Mouse (Mus musculus) midbrain, embryonic 13.5 days (tissue): ENCODE measurements at regions not wholly inside any gene's neighbourhood (a gene's known extent, or its start where the extent isn't known, plus 50 kb on each side); places are given as distances from the start of the nearest gene placed in this dataset.
A peak's percentile ranks its signal among the peaks of the same experiment; 100 is the strongest.

ENCODE experiments used
- ATAC-seq: fragments of 200-750 bp; cut with Nextera tagmentation; 2 replicates; pipeline ENCODE4 v1.8.0; 2017; ENCODE audit warnings: mild to moderate bottlenecking, moderate TSS enrichment, moderate library complexity
- H3K27ac ChIP-seq: fragments of 300-500 bp; sonication (generic); 2 replicates; pipeline ENCODE4 v1.5.1; 2015; ENCODE audit warnings: inconsistent platforms, mild to moderate bottlenecking, moderate library complexity
- H3K27me3 ChIP-seq: fragments of 300-500 bp; sonication (generic); 2 replicates; pipeline ENCODE4 v1.6.1; 2015; ENCODE audit warnings: mild to moderate bottlenecking, inconsistent platforms
- H3K36me3 ChIP-seq: fragments of 300-500 bp; sonication (generic); 2 replicates; pipeline ENCODE4 v1.6.1; 2015; ENCODE audit warnings: mild to moderate bottlenecking, inconsistent platforms
- H3K4me1 ChIP-seq: fragments of 300-500 bp; sonication (generic); replicated peaks from 2 replicates; pipeline ENCODE4 v1.6.1; 2015; ENCODE audit warnings: inconsistent platforms
- H3K4me2 ChIP-seq: fragments of 300-500 bp; sonication (generic); replicated peaks from 2 replicates; pipeline ENCODE4 v1.6.1; 2015; ENCODE audit warnings: moderate library complexity, mild to moderate bottlenecking, inconsistent platforms
- H3K4me3 ChIP-seq: fragments of 300-500 bp; sonication (generic); replicated peaks from 2 replicates; pipeline ENCODE4 v1.5.1; 2015; ENCODE audit warnings: mild to moderate bottlenecking, inconsistent platforms
- H3K9ac ChIP-seq: fragments of 300-500 bp; sonication (generic); replicated peaks from 2 replicates; pipeline ENCODE4 v1.6.1; 2015; ENCODE audit warnings: mild to moderate bottlenecking, inconsistent platforms
- H3K9me3 ChIP-seq: fragments of 300-500 bp; sonication (generic); 2 replicates; pipeline ENCODE4 v1.6.1; 2016; ENCODE audit warnings: mild to moderate bottlenecking, inconsistent platforms
- WGBS: fragments of 180-500 bp; shearing (Covaris S2); methylation state at CpG from one replicate; pipeline ENCODE4 v1.1.7; 2015; 5-methylcytosine and 5-hydroxymethylcytosine counted together

GRCm38 (mm10) chr12:26244701-26245100 is 170.4 kb downstream of the Rnf144a start:
- 93% methylated on average over 6 of the region's 6 CpGs for WGBS
- Histone ChIP-seq H3K27me3 (no peaks in the 10 kb centered on the region), H3K4me1 (no peaks in the 10 kb centered on the region), H3K36me3 (no peaks in the 10 kb centered on the region), H3K4me2 (no peak overlapping the region), H3K27ac (no peak overlapping the region), H3K9ac (no peak overlapping the region), H3K9me3 (no peaks in the 10 kb centered on the region), H3K4me3 (no peak overlapping the region)
- ATAC-seq: no peak

DNA sequence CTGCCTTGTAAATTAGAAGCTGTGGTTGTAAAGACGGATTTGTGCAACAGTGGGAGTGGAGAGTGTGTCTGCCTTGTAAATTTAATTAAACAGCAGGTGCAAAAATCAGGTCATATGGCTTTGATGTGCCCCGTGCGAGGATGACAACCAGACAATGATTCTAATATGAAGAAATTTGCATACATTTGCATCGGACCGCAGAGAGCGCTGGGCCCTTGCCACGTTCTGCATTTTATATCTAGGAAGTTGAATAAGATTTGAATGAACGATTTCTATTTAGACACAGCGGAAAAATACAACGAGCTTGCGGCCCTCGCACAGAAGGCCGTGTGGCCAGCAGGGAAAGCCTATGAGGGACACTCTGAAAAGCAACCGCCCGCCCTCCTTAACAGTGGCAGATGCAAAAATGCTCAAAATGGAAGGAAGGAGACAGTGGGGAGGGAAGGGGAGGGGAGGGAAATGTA is 187.5 kb downstream of the Rnf144a start:
- Histone ChIP-seq H3K27me3 (no peaks in the 10 kb centered on the region), H3K27ac (peak overlapping the region; percentile 37), H3K4me3 (no peak overlapping the region), H3K9ac (no peak overlapping the region), H3K36me3 (no peaks in the 10 kb centered on the region), H3K4me1 (0 out of 2 replicates have a peak, but pooled peaks cover 6% of the 10 kb centered on the region), H3K9me3 (no peaks in the 10 kb centered on the region), H3K4me2 (no peak overlapping the region)
- peak; percentile 50; the same call in 1 of the 2 replicates for ATAC-seq
- 48% methylated on average over 15 of the region's 15 CpGs for WGBS

DNA sequence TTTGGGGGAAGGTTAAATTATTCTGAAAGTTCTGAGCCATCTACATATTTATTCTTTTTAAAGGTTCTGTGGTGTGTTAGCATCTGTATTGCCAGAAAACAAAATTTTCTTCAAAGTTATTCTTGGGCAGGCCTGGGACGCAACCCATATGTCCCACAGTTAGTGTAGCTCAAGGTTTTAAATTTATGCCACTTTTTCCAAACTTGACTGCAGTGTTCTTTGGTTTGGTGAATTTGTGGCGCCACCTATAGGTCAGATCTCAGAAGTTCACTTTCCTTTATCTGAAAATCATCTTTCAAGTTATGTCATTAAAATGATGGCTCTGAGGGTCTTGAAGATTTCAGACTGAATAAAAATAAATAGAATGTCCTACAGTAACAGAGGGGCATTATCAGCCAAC is 188.7 kb downstream of the Rnf144a start:
- no peak overlapping the region for H3K4me2 ChIP-seq
- H3K36me3 ChIP-seq: no peaks in the 10 kb centered on the region
- no peak for ATAC-seq
- H3K27me3 ChIP-seq: no peaks in the 10 kb centered on the region
- H3K9ac ChIP-seq: no peak overlapping the region
- WGBS: 18% methylated on average over 2 of the region's 2 CpGs
- H3K4me1 ChIP-seq: 0 out of 2 replicates have a peak, but pooled peaks cover 6% of the 10 kb centered on the region
- H3K4me3 ChIP-seq: no peak overlapping the region
- H3K27ac ChIP-seq: no peak overlapping the region
- no peaks in the 10 kb centered on the region for H3K9me3 ChIP-seq

GRCm38 (mm10) chr12:26212447-26212846 is 202.6 kb downstream of the Rnf144a start:
- no peaks in the 10 kb centered on the region for H3K27me3 ChIP-seq
- no peak for ATAC-seq
- H3K4me2 ChIP-seq: no peak overlapping the region
- no peak overlapping the region for H3K4me3 ChIP-seq
- no peak overlapping the region for H3K27ac ChIP-seq
- no peaks in the 10 kb centered on the region for H3K9me3 ChIP-seq
- H3K9ac ChIP-seq: no peak overlapping the region
- no peaks in the 10 kb centered on the region for H3K36me3 ChIP-seq
- 79% methylated on average over 1 of the region's 1 CpGs for WGBS
- H3K4me1 ChIP-seq: no peaks in the 10 kb centered on the region

DNA sequence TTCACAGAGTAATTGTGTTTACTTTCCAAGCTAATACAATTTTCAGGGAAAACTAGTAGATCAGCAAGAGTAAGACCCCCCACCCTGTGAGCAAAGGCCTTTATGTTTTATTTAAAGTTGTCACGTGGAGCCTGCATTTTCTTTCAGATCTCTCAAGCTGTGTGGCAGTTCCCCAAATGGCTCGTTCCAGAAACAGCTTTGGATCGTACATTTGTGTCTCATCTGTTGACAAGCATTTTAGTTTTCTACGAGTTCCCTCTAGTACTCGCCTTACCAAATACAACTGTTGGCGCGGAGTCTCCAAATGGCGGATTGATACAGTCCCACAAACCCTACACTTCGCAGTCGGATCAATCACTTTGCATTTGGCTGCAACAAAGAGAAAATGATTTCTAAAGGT is 203.6 kb downstream of the Rnf144a start:
- Histone ChIP-seq H3K9me3 (no peaks in the 10 kb centered on the region), H3K36me3 (no peaks in the 10 kb centered on the region), H3K4me1 (no peaks in the 10 kb centered on the region), H3K27me3 (no peaks in the 10 kb centered on the region), H3K4me2 (no peak overlapping the region), H3K4me3 (no peak overlapping the region), H3K9ac (no peak overlapping the region), H3K27ac (no peak overlapping the region)
- WGBS: 63% methylated on average over 10 of the region's 10 CpGs
- no peak for ATAC-seq

DNA sequence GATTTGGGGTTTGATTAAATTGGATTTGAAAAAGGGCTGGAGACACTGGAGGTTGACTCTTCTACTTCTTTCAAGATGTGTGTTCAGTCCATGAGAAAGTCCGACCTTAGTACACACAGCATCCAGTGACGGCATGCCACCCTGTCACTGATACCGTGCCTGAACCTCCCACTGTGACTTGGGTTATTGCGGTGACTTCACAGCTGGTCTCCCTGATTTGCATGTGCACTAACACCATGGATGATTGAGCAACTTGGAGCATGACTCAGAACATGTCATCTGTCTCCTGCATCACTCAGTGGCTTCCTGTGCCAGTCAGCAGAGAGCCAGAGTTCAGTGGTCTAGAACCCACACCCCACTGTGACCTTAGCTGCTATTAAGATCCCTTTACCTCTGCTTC is 208.3 kb downstream of the Rnf144a start:
- ATAC-seq: no peak
- no peaks in the 10 kb centered on the region for H3K36me3 ChIP-seq
- H3K4me3 ChIP-seq: no peak overlapping the region
- H3K27me3 ChIP-seq: no peaks in the 10 kb centered on the region
- H3K27ac ChIP-seq: no peak overlapping the region
- WGBS: 90% methylated on average over 4 of the region's 4 CpGs
- H3K4me1 ChIP-seq: no peaks in the 10 kb centered on the region
- no peak overlapping the region for H3K4me2 ChIP-seq
- no peak overlapping the region for H3K9ac ChIP-seq
- H3K9me3 ChIP-seq: no peaks in the 10 kb centered on the region

GRCm38 (mm10) chr12:26206036-26206435 is 209.0 kb downstream of the Rnf144a start:
- no peaks in the 10 kb centered on the region for H3K27me3 ChIP-seq
- 93% methylated on average over 8 of the region's 8 CpGs for WGBS
- no peak overlapping the region for H3K4me3 ChIP-seq
- no peak for ATAC-seq
- H3K9ac ChIP-seq: no peak overlapping the region
- no peaks in the 10 kb centered on the region for H3K4me1 ChIP-seq
- H3K9me3 ChIP-seq: no peaks in the 10 kb centered on the region
- no peak overlapping the region for H3K4me2 ChIP-seq
- H3K36me3 ChIP-seq: no peaks in the 10 kb centered on the region
- no peak overlapping the region for H3K27ac ChIP-seq

GRCm38 (mm10) chr12:26191982-26192576 is 223.0 kb downstream of the Rnf144a start:
- Histone ChIP-seq H3K4me3 (no peak overlapping the region), H3K27me3 (no peaks in the 10 kb centered on the region), H3K4me2 (no peak overlapping the region), H3K9ac (no peak overlapping the region), H3K9me3 (no peaks in the 10 kb centered on the region), H3K36me3 (no peaks in the 10 kb centered on the region), H3K27ac (no peak overlapping the region), H3K4me1 (peaks cover 12% of the 10 kb centered on the region)
- ATAC-seq: no peak
- WGBS: 36% methylated on average over 4 of the region's 4 CpGs

GRCm38 (mm10) chr12:26191268-26191981 is 223.6 kb downstream of the Rnf144a start:
- H3K36me3 ChIP-seq: no peaks in the 10 kb centered on the region
- H3K4me1 ChIP-seq: peaks cover 12% of the 10 kb centered on the region
- no peak overlapping the region for H3K4me2 ChIP-seq
- WGBS: 43% methylated on average over 15 of the region's 15 CpGs
- ATAC-seq: no peak
- no peak overlapping the region for H3K9ac ChIP-seq
- no peak overlapping the region for H3K4me3 ChIP-seq
- no peaks in the 10 kb centered on the region for H3K9me3 ChIP-seq
- H3K27ac ChIP-seq: no peak overlapping the region
- no peaks in the 10 kb centered on the region for H3K27me3 ChIP-seq

GRCm38 (mm10) chr12:26188996-26189395 is 226.1 kb downstream of the Rnf144a start:
- no peak overlapping the region for H3K4me2 ChIP-seq
- H3K4me3 ChIP-seq: no peak overlapping the region
- no peak overlapping the region for H3K9ac ChIP-seq
- WGBS: 85% methylated on average over 2 of the region's 2 CpGs
- H3K27me3 ChIP-seq: no peaks in the 10 kb centered on the region
- H3K36me3 ChIP-seq: no peaks in the 10 kb centered on the region
- no peaks in the 10 kb centered on the region for H3K9me3 ChIP-seq
- no peak for ATAC-seq
- peaks cover 12% of the 10 kb centered on the region for H3K4me1 ChIP-seq
- H3K27ac ChIP-seq: no peak overlapping the region

DNA sequence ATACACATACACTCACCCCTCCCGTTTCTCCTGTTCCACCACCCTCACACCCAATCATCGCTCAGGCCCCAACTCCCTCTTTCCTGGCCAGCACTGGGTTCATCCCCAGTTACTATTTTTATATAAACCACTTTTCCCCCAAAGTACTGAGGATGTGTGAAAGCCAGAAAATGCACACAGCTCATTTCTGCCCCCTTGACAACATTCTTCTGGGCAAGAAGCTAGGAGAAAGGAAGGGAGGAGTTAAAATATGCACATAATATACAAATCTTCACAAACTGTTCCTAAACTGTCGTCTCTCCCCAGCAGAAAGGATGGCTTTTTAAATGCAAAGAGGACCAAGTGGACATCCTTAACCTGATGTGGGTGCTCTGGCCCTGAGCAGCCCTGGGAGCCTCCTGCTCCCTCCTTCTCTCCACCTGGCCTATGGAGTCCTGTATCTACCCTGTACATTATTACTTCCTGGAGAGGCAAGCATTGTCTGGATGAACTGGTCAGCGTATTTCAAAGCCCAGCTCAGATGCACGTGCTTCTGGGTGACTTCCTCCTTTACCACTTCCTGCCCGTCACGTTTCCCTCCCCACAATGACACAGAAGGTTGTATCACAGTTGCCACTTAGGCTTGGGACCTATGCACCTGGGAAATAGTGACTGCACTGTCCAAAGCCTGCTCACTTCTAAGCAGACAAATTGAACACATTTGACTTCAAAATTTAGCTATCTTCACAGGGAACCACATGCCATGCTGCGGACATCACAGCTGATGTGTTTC is 227.8 kb downstream of the Rnf144a start:
- no peak for ATAC-seq
- WGBS: 82% methylated on average over 8 of the region's 8 CpGs
- Histone ChIP-seq H3K9me3 (no peaks in the 10 kb centered on the region), H3K36me3 (no peaks in the 10 kb centered on the region), H3K9ac (no peak overlapping the region), H3K4me3 (no peak overlapping the region), H3K4me1 (peaks cover 12% of the 10 kb centered on the region), H3K27me3 (no peaks in the 10 kb centered on the region), H3K4me2 (no peak overlapping the region), H3K27ac (no peak overlapping the region)

- ATAC-seq: no peak
- no peaks in the 10 kb centered on the region for H3K9me3 ChIP-seq
- 90% methylated on average over 5 of the region's 5 CpGs for WGBS
Measured at GRCm38 (mm10) chr12:26184701-26185460, 230.2 kb downstream of the Rnf144a start.

More at GRCm38 (mm10) chr12:26184701-26185460, 230.2 kb downstream of the Rnf144a start:
- no peak overlapping the region for H3K4me2 ChIP-seq
- no peaks in the 10 kb centered on the region for H3K4me1 ChIP-seq
- no peaks in the 10 kb centered on the region for H3K36me3 ChIP-seq
- H3K27ac ChIP-seq: no peak overlapping the region
- H3K4me3 ChIP-seq: no peak overlapping the region
- H3K9ac ChIP-seq: no peak overlapping the region
- H3K27me3 ChIP-seq: no peaks in the 10 kb centered on the region
